20 mouse cellular contexts compared by ENCODE assay signal in the genomic region with DNA sequence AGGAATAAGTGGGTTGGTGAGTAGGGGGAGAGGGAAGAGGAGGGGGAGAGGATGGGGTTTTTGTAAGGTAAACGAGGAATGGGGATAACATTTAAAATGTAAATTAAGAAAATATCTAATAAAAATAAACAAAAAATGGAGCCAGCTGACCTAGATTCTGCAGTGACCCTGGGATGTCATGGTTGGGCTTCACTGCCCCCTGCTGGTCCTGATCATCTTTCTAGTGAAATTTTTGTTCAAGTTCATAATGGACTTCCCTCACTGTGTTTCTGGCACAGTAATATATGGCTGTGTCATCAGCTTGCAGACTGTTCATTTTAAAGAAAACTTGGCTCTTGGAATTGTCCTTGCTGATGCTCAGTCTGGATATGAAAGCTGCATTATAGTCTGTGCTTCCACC. TPM values are rescaled to one million over a fixed set of nuclear protein-coding genes. Genes with fewer than 3 reads are reported as not detected.
DNase-seq lines count a peak whose midpoint lies in the region; ATAC-seq lines count a peak whose summit lies in the region.
"Had no signal": no experiment of that assay in that cellular context is flagged by ENCODE, and none has a peak within 500 bp of the region (broad histone marks: within the 10 kb centered on the region; RNA-seq: fewer than 3 reads in every experiment).

No protein-coding gene starts in this region.

- ATAC-seq in kidney, embryonic 15.5 days (replicated peaks; ENCODE audit: low FRiP score) = no peak
- peak; percentile 64 for ATAC-seq in megakaryocyte progenitor cell, adult 5-6 weeks (replicated peaks; ENCODE audit: poor library complexity)
- ATAC-seq in forebrain, embryonic 12.5 days (ENCODE audit: low FRiP score) = no peak
- ATAC-seq: hindbrain, embryonic 16.5 days had no signal

- no peak overlapping the region for H3K4me2 ChIP-seq in kidney, embryonic 15.5 days
- H3K4me2 ChIP-seq in forebrain, embryonic 12.5 days = no peak overlapping the region
- H3K4me2 ChIP-seq: limb, embryonic 15.5 days; lung, embryonic 15.5 days; stomach, embryonic 15.5 days had no signal

- H3K4me3 ChIP-seq in kidney, embryonic 15.5 days (replicated peaks) = no peak overlapping the region
- no peak overlapping the region for H3K4me3 ChIP-seq in forebrain, embryonic 12.5 days (replicated peaks)
- H3K4me3 ChIP-seq: erythroblast, embryonic 14.5 days; limb, embryonic 15.5 days; lung, embryonic 15.5 days; stomach, embryonic 15.5 days had no signal

- no peaks in the 10 kb centered on the region for H3K4me1 ChIP-seq in kidney, embryonic 15.5 days
- no peaks in the 10 kb centered on the region for H3K4me1 ChIP-seq in forebrain, embryonic 12.5 days
- H3K4me1 ChIP-seq: limb, embryonic 15.5 days; lung, embryonic 15.5 days; stomach, embryonic 15.5 days had no signal

- H3K36me3 ChIP-seq in kidney, embryonic 15.5 days = no peaks in the 10 kb centered on the region
- H3K36me3 ChIP-seq in forebrain, embryonic 12.5 days (replicated peaks) = no peaks in the 10 kb centered on the region
- H3K36me3 ChIP-seq: limb, embryonic 15.5 days; lung, embryonic 15.5 days; stomach, embryonic 15.5 days had no signal

- peak; percentile 2 for DNase-seq in kidney, adult 9 months
- peak; percentile 25 for DNase-seq in A20 (ENCODE audit: low read depth, low spot score)
- DNase-seq in R1 (ENCODE audit: low read depth, low spot score) = peak; percentile 10
- no peak for DNase-seq in urinary bladder, postnatal 4 days (ENCODE audit: low spot score in 2 of 2)
- DNase-seq: cerebellum, postnatal 10 days; heart, postnatal 14 days; right cerebral cortex, postnatal 14 days had no signal

- H3K27ac ChIP-seq in kidney, embryonic 15.5 days = no peak overlapping the region
- no peak overlapping the region for H3K27ac ChIP-seq in forebrain, embryonic 12.5 days
- H3K27ac ChIP-seq: limb, embryonic 15.5 days; lung, embryonic 15.5 days; stomach, embryonic 15.5 days had no signal

- WGBS in kidney, embryonic 15.5 days = 53% methylated on average over 1 of the region's 1 CpGs
- WGBS in forebrain, embryonic 12.5 days = 79% methylated on average over 1 of the region's 1 CpGs

- no peak overlapping the region for H3K9ac ChIP-seq in kidney, embryonic 15.5 days
- no peak overlapping the region for H3K9ac ChIP-seq in forebrain, embryonic 12.5 days
- H3K9ac ChIP-seq: limb, embryonic 15.5 days; lung, embryonic 15.5 days; stomach, embryonic 15.5 days had no signal

- no peaks in the 10 kb centered on the region for H3K27me3 ChIP-seq in kidney, embryonic 15.5 days
- no peaks in the 10 kb centered on the region for H3K27me3 ChIP-seq in forebrain, embryonic 12.5 days
- H3K27me3 ChIP-seq: limb, embryonic 15.5 days; lung, embryonic 15.5 days; stomach, embryonic 15.5 days had no signal

- no peaks in the 10 kb centered on the region for H3K9me3 ChIP-seq in kidney, embryonic 15.5 days (replicated peaks)
- peaks cover 12% of the 10 kb centered on the region for H3K9me3 ChIP-seq in forebrain, embryonic 12.5 days
- H3K9me3 ChIP-seq: limb, embryonic 15.5 days; lung, embryonic 15.5 days; stomach, embryonic 15.5 days had no signal

RNA-seq across cellular contexts. Expression of gene Adam6a, which starts 44.3 kb away (rescaled TPM):
- not detected in 2 replicates for polyA plus RNA-seq in kidney, embryonic 15.5 days (2015; fragmentation: Nextera tagmentation; extraction: Ambion mirVana)
- total RNA-seq in megakaryocyte progenitor cell, adult 5-6 weeks (2015) = not detected in 2 replicates
- not detected in 2 replicates for total RNA-seq in megakaryocyte progenitor cell, adult 5-6 weeks (2017)
- not detected in 2 replicates for polyA plus RNA-seq in forebrain, embryonic 12.5 days (2016; fragmentation: Nextera tagmentation; extraction: Ambion mirVana)
- total RNA-seq: ES-E14; heart, adult 18-20 months; heart, postnatal 14 days; left cerebral cortex, postnatal 10 days; megakaryocyte-erythroid progenitor cell, adult 5-6 weeks had no signal
- polyA plus RNA-seq: erythroblast, embryonic 14.5 days; hindbrain, embryonic 16.5 days; kidney, embryonic 16.5 days; limb, embryonic 15.5 days; lung, embryonic 15.5 days; stomach, embryonic 15.5 days had no signal

Comparison
In these comparisons a context has a peak if more than half of its experiments do, and no peak if none do; other contexts are left out.
1. DNase-seq: peak in kidney, adult 9 months (single experiment), A20 (single experiment) and R1 (single experiment); none in urinary bladder, postnatal 4 days (0 of 2).